Mouse (Mus musculus) heart, postnatal 0 days (tissue): ENCODE results near the gene Rpl6.
"Not testable (repeated sequence)": the region's sequence is repeated elsewhere in the genome, so short reads cannot be mapped to it uniquely, and the experiment has no call there.

Source experiments
- CTCF ChIP-seq: IDR thresholded peaks from 2 replicates; pipeline ENCODE4 v1.5.1; 2016; ENCODE audit warnings: antibody characterized with exemption, control low read depth, low read depth
- EP300 ChIP-seq: IDR thresholded peaks from 2 replicates; pipeline ENCODE4 v1.6.1; 2016; ENCODE audit warnings: antibody characterized with exemption, low read depth

- TF ChIP-seq CTCF, EP300: not testable (repeated sequence)
These were observed 23.0 kb downstream of the Rpl6 start for GRCm38 (mm10) chr5:121227330-121227729.
